Mouse (Mus musculus) lung, embryonic 14.5 days (tissue): ENCODE results near the gene Cntn6. TPM values are rescaled to one million over a fixed set of nuclear protein-coding genes. Genes with fewer than 3 reads are reported as not detected.
A peak's percentile ranks its signal among the peaks of the same experiment; 100 is the strongest.

Experiments
- ATAC-seq: fragments of 200-750 bp; cut with Nextera tagmentation; 2 replicates; pipeline ENCODE4 v1.8.0; 2017; ENCODE audit warnings: mild to moderate bottlenecking, moderate TSS enrichment, moderate library complexity; ENCODE audit not compliant: insufficient read depth
- DNase-seq: peaks from one replicate; pipeline ENCODE4 v3.0.0-alpha.2; 2015
- H3K27ac ChIP-seq: fragments of 300-500 bp; sonication (generic); 2 replicates; pipeline ENCODE4 v1.5.1; 2014; ENCODE audit warnings: low read depth, mild to moderate bottlenecking, moderate library complexity
- H3K27me3 ChIP-seq: fragments of 300-500 bp; sonication (generic); 2 replicates; pipeline ENCODE4 v1.6.1; 2014; ENCODE audit warnings: low read length, control low read depth; ENCODE audit not compliant: insufficient read depth
- H3K36me3 ChIP-seq: fragments of 300-500 bp; sonication (generic); 2 replicates; pipeline ENCODE4 v1.6.1; 2014; ENCODE audit warnings: control low read depth; ENCODE audit not compliant: insufficient read depth
- H3K4me1 ChIP-seq: fragments of 300-500 bp; sonication (generic); 2 replicates; pipeline ENCODE4 v1.6.1; 2014; ENCODE audit warnings: antibody characterized with exemption, control low read depth; ENCODE audit not compliant: insufficient read depth
- H3K4me2 ChIP-seq: fragments of 300-500 bp; sonication (generic); 2 replicates; pipeline ENCODE4 v1.6.1; 2014; ENCODE audit warnings: mild to moderate bottlenecking
- H3K4me3 ChIP-seq: fragments of 300-500 bp; sonication (generic); 2 replicates; pipeline ENCODE4 v1.5.1; 2014; ENCODE audit warnings: low read depth, low read length
- H3K9ac ChIP-seq: fragments of 300-500 bp; sonication (generic); 2 replicates; pipeline ENCODE4 v1.6.1; 2014
- H3K9me3 ChIP-seq: fragments of 300-500 bp; sonication (generic); 2 replicates; pipeline ENCODE4 v1.6.1; 2016; ENCODE audit warnings: low read depth, low read length, control low read depth
- CTCF ChIP-seq: IDR thresholded peaks from 2 replicates; pipeline ENCODE4 v1.5.1; 2016; ENCODE audit warnings: antibody characterized with exemption, low read depth
- WGBS: fragments of 180-500 bp; shearing (Covaris S2); extraction: QIAGEN DNeasy Blood & Tissue Kit; methylation state at CpG from one replicate; pipeline ENCODE4 v1.1.7; 2014; 5-methylcytosine and 5-hydroxymethylcytosine counted together
- polyA plus RNA-seq: library from polyadenylated mRNA; unstranded; fragments of >200 nt; fragmentation: Nextera tagmentation; extraction: Ambion mirVana; gene quantifications from 2 replicates; pipeline ENCODE4 v1.2.1, GENCODE M21; 2014

Gene Cntn6
- polyA plus RNA-seq, 1 experiment from 2014 or later = not detected

- no peak for TF ChIP-seq CTCF
- Histone ChIP-seq H3K4me1 (no peaks in the 10 kb centered on the region), H3K36me3 (no peaks in the 10 kb centered on the region), H3K27ac (no peak overlapping the region), H3K9me3 (no peaks in the 10 kb centered on the region), H3K9ac (no peak overlapping the region), H3K4me2 (no peak overlapping the region), H3K27me3 (no peaks in the 10 kb centered on the region), H3K4me3 (no peak overlapping the region)
- ATAC-seq (no peak), DNase-seq (no peak)
These were observed 181.7 kb downstream of the Cntn6 start for GRCm38 (mm10) chr6:104674249-104674648.

GRCm38 (mm10) chr6:104679809-104680495 is 187.4 kb downstream of the Cntn6 start:
- Histone ChIP-seq H3K36me3 (no peaks in the 10 kb centered on the region), H3K27ac (no peak overlapping the region), H3K9ac (no peak overlapping the region), H3K27me3 (no peaks in the 10 kb centered on the region), H3K4me2 (no peak overlapping the region), H3K4me3 (no peak overlapping the region), H3K9me3 (no peaks in the 10 kb centered on the region), H3K4me1 (no peaks in the 10 kb centered on the region)
- DNase-seq (peak; percentile 20), ATAC-seq (peak; percentile 90)
- no peak for TF ChIP-seq CTCF
- 74% methylated on average over 1 of the region's 1 CpGs for WGBS

- H3K36me3 ChIP-seq = no peaks in the 10 kb centered on the region
- no peak overlapping the region for H3K4me2 ChIP-seq
- no peak overlapping the region for H3K4me3 ChIP-seq
- ATAC-seq (no peak), DNase-seq (no peak)
- H3K4me1 ChIP-seq = no peaks in the 10 kb centered on the region
- H3K27ac ChIP-seq = no peak overlapping the region
- no peak for TF ChIP-seq CTCF
- H3K9ac ChIP-seq = no peak overlapping the region
- WGBS = 72% methylated on average over 3 of the region's 3 CpGs
- no peaks in the 10 kb centered on the region for H3K27me3 ChIP-seq
- H3K9me3 ChIP-seq = no peaks in the 10 kb centered on the region
These were observed 195.4 kb downstream of the Cntn6 start for GRCm38 (mm10) chr6:104687980-104688379.

DNA sequence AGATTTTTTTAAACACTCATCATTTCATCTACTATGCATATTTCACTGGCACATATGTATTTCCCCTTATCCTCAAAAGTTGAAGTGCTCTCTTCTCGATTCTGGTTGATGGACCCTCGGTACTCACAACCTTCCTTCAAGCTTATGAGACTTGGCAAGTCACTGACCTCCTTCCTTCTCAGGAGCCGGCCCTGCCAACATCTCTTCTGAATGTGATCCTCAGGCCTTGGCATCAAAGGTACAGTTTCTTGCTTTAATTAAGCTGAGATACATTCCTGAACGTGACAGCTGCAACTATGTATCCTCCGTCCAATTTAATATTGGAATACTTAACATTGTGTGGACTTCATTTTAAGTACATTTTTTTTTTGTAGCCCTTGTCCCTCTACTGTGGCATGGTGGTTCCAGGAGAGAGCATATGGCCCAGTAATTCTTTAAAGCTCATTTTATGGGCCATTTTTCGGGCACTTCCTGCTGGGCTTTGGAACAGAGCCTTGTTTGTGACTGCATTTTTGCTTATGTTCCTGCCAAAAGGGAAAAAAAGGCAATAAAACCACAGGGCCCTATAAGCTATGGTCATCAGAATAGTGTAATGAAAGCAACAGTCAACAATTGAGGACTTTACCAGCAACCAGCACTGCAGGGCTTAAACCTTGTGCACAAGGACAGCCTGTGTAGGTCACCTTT is 196.0 kb downstream of the Cntn6 start:
- H3K4me2 ChIP-seq = no peak overlapping the region
- no peak overlapping the region for H3K4me3 ChIP-seq
- no peak for ATAC-seq
- H3K9me3 ChIP-seq = no peaks in the 10 kb centered on the region
- H3K4me1 ChIP-seq = no peaks in the 10 kb centered on the region
- no peak overlapping the region for H3K9ac ChIP-seq
- WGBS = 84% methylated on average over 6 of the region's 6 CpGs
- no peaks in the 10 kb centered on the region for H3K36me3 ChIP-seq
- no peak for DNase-seq
- H3K27me3 ChIP-seq = no peaks in the 10 kb centered on the region
- no peak overlapping the region for H3K27ac ChIP-seq
- TF ChIP-seq CTCF = no peak

DNA sequence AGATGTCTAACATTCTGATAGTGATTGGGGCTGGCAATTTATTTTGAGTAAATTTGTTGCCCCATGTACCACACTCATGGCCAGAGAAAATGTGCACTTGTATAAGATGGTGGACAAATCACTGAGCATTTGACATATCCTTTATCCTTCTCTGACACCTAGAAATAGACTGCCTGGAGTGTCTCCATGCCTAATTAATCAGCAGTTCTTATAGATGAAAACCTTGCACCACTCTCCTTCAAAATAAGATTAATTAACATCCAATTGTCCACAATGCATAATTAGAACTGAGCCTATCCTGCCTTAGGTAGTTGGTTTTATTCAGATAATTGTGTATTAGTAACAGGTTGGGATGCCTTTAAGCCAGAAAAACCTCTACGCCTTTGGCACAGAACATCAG is 236.0 kb downstream of the Cntn6 start:
- Histone ChIP-seq H3K27me3 (no peaks in the 10 kb centered on the region), H3K4me1 (no peaks in the 10 kb centered on the region), H3K4me3 (no peak overlapping the region), H3K4me2 (no peak overlapping the region), H3K9me3 (no peaks in the 10 kb centered on the region), H3K9ac (no peak overlapping the region), H3K36me3 (no peaks in the 10 kb centered on the region), H3K27ac (no peak overlapping the region)
- DNase-seq = no peak
- no peak for TF ChIP-seq CTCF
- WGBS = 76% methylated on average over 1 of the region's 1 CpGs
- ATAC-seq = no peak

DNA sequence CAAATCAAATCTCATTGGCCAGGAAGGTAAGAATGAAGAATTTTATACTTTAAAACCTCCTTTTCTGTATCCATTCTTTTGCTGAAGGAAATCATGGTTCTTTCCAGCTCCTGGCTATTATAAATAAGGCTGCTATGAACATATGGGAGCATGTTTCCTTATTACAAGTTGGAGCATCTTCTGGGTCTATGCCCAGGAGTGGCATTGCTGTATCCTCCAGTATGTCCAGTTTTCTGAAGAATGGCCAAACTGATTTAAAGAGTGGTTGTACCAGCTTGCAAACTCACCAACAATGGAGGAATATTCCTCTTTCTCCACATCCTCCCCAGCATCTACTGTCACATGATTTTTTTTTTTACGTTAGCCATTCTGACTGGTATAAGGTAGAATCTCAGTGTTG is 241.7 kb downstream of the Cntn6 start:
- H3K9ac ChIP-seq = no peak overlapping the region
- ATAC-seq (no peak), DNase-seq (no peak)
- no peaks in the 10 kb centered on the region for H3K4me1 ChIP-seq
- no peak overlapping the region for H3K27ac ChIP-seq
- WGBS = 90% methylated on average over 1 of the region's 1 CpGs
- TF ChIP-seq CTCF = no peak
- no peaks in the 10 kb centered on the region for H3K9me3 ChIP-seq
- H3K27me3 ChIP-seq = no peaks in the 10 kb centered on the region
- H3K36me3 ChIP-seq = no peaks in the 10 kb centered on the region
- H3K4me2 ChIP-seq = no peak overlapping the region
- H3K4me3 ChIP-seq = no peak overlapping the region

GRCm38 (mm10) chr6:104738999-104739398 is 246.4 kb downstream of the Cntn6 start:
- DNase-seq (no peak), ATAC-seq (no peak)
- H3K9ac ChIP-seq = no peak overlapping the region
- no peak overlapping the region for H3K27ac ChIP-seq
- no peak for TF ChIP-seq CTCF
- H3K36me3 ChIP-seq = no peaks in the 10 kb centered on the region
- H3K9me3 ChIP-seq = no peaks in the 10 kb centered on the region
- no peak overlapping the region for H3K4me3 ChIP-seq
- WGBS = 82% methylated on average over 4 of the region's 4 CpGs
- H3K4me2 ChIP-seq = no peak overlapping the region
- H3K4me1 ChIP-seq = no peaks in the 10 kb centered on the region
- no peaks in the 10 kb centered on the region for H3K27me3 ChIP-seq
